10 mouse cellular contexts compared by ENCODE assay signal in genomic region chr10:39543258-39543770, GRCm38 (mm10).
DNase-seq lines count a peak whose midpoint lies in the region; ATAC-seq lines count a peak whose summit lies in the region.
"Had no signal": no experiment of that assay in that cellular context is flagged by ENCODE, and none has a peak within 500 bp of the region (broad histone marks: within the 10 kb centered on the region; RNA-seq: fewer than 3 reads in every experiment).

No protein-coding gene starts in this region.

- H3K4me3 ChIP-seq in heart, embryonic 16.5 days (ENCODE audit: low read length), result no peak overlapping the region
- H3K4me3 ChIP-seq in heart, embryonic 11.5 days (ENCODE audit: low read depth, low read length), result no peak overlapping the region
- no peak overlapping the region for H3K4me3 ChIP-seq in embryonic facial prominence, embryonic 10.5 days
- no peak overlapping the region for H3K4me3 ChIP-seq in forebrain, embryonic 14.5 days (ENCODE audit: low read depth, low read length)
- H3K4me3 ChIP-seq in midbrain, embryonic 12.5 days, result no peak overlapping the region

- peaks cover 24% of the 10 kb centered on the region for H3K4me1 ChIP-seq in heart, embryonic 16.5 days (ENCODE audit: control insufficient read depth, insufficient read depth, low read length)
- peaks cover 28% of the 10 kb centered on the region for H3K4me1 ChIP-seq in heart, embryonic 11.5 days (ENCODE audit: control insufficient read depth, insufficient read depth, low read length)
- H3K4me1 ChIP-seq in embryonic facial prominence, embryonic 10.5 days, result peaks cover 70% of the 10 kb centered on the region
- H3K4me1 ChIP-seq in forebrain, embryonic 14.5 days (ENCODE audit: control insufficient read depth, insufficient read depth, low read length), result peaks cover 40% of the 10 kb centered on the region
- peaks cover 66% of the 10 kb centered on the region for H3K4me1 ChIP-seq in midbrain, embryonic 12.5 days

- 60% methylated on average over 5 of the region's 5 CpGs for WGBS in heart, embryonic 16.5 days
- 51% methylated on average over 5 of the region's 5 CpGs for WGBS in heart, embryonic 11.5 days (ENCODE audit: insufficient replicate concordance)
- WGBS in embryonic facial prominence, embryonic 10.5 days, result 81% methylated on average over 5 of the region's 5 CpGs
- 71% methylated on average over 5 of the region's 5 CpGs for WGBS in forebrain, embryonic 14.5 days
- 61% methylated on average over 5 of the region's 5 CpGs for WGBS in midbrain, embryonic 12.5 days

- no peaks in the 10 kb centered on the region for H3K27me3 ChIP-seq in heart, embryonic 16.5 days (ENCODE audit: control insufficient read depth, insufficient read depth, low read length)
- no peaks in the 10 kb centered on the region for H3K27me3 ChIP-seq in heart, embryonic 11.5 days (ENCODE audit: control insufficient read depth, insufficient read depth, low read length)
- no peaks in the 10 kb centered on the region for H3K27me3 ChIP-seq in embryonic facial prominence, embryonic 10.5 days (replicated peaks; ENCODE audit: low read depth, poor library complexity, severe bottlenecking)
- H3K27me3 ChIP-seq in forebrain, embryonic 14.5 days (replicated peaks; ENCODE audit: control insufficient read depth, insufficient read depth, low read length), result no peaks in the 10 kb centered on the region
- H3K27me3 ChIP-seq in midbrain, embryonic 12.5 days, result no peaks in the 10 kb centered on the region; the same call in 1 of the 2 replicates
- H3K27me3 ChIP-seq: CH12.LX had no signal

- no peak overlapping the region for H3K4me2 ChIP-seq in heart, embryonic 16.5 days (ENCODE audit: low read depth, low read length)
- no peak overlapping the region for H3K4me2 ChIP-seq in heart, embryonic 11.5 days
- no peak overlapping the region for H3K4me2 ChIP-seq in forebrain, embryonic 14.5 days (ENCODE audit: low read length)
- no peak overlapping the region for H3K4me2 ChIP-seq in midbrain, embryonic 12.5 days (replicated peaks)

- H3K9ac ChIP-seq in heart, embryonic 16.5 days (ENCODE audit: low read length), result no peak overlapping the region
- no peak overlapping the region for H3K9ac ChIP-seq in heart, embryonic 11.5 days (ENCODE audit: low read depth, low read length)
- H3K9ac ChIP-seq in forebrain, embryonic 14.5 days (ENCODE audit: low read length), result no peak overlapping the region
- no peak overlapping the region for H3K9ac ChIP-seq in midbrain, embryonic 12.5 days (replicated peaks)

- H3K9me3 ChIP-seq in heart, embryonic 16.5 days (replicated peaks; ENCODE audit: control insufficient read depth, low read length), result no peaks in the 10 kb centered on the region
- H3K9me3 ChIP-seq in heart, embryonic 11.5 days (replicated peaks; ENCODE audit: control insufficient read depth, low read length), result no peaks in the 10 kb centered on the region
- no peaks in the 10 kb centered on the region for H3K9me3 ChIP-seq in embryonic facial prominence, embryonic 10.5 days
- no peaks in the 10 kb centered on the region for H3K9me3 ChIP-seq in forebrain, embryonic 14.5 days (replicated peaks; ENCODE audit: control insufficient read depth, low read length)
- no peaks in the 10 kb centered on the region for H3K9me3 ChIP-seq in midbrain, embryonic 12.5 days

- peaks cover 3% of the 10 kb centered on the region; the same call in 1 of the 2 replicates for H3K36me3 ChIP-seq in heart, embryonic 16.5 days (ENCODE audit: control insufficient read depth, insufficient read depth)
- no peaks in the 10 kb centered on the region for H3K36me3 ChIP-seq in heart, embryonic 11.5 days (ENCODE audit: control insufficient read depth, insufficient read depth, low read length)
- peaks cover 23% of the 10 kb centered on the region for H3K36me3 ChIP-seq in embryonic facial prominence, embryonic 10.5 days (replicated peaks)
- peaks cover 24% of the 10 kb centered on the region; the same call in 1 of the 2 replicates for H3K36me3 ChIP-seq in forebrain, embryonic 14.5 days (ENCODE audit: control insufficient read depth, insufficient read depth, low read length)
- H3K36me3 ChIP-seq in midbrain, embryonic 12.5 days, result peaks cover 5% of the 10 kb centered on the region; the same call in 1 of the 2 replicates

- H3K27ac ChIP-seq in heart, embryonic 16.5 days (ENCODE audit: low read length), result peak overlapping the region; percentile 9
- no peak overlapping the region for H3K27ac ChIP-seq in heart, embryonic 11.5 days (ENCODE audit: low read depth, low read length)
- H3K27ac ChIP-seq in embryonic facial prominence, embryonic 10.5 days (replicated peaks), result peak overlapping the region; percentile 51; the same call in 1 of the 2 replicates
- peak overlapping the region; percentile 98; the same call in 1 of the 2 replicates for H3K27ac ChIP-seq in forebrain, embryonic 14.5 days (ENCODE audit: low read depth, low read length)
- peak overlapping the region; percentile 98 for H3K27ac ChIP-seq in midbrain, embryonic 12.5 days (replicated peaks)

- no peak for DNase-seq in embryonic facial prominence, embryonic 10.5 days (ENCODE audit: low spot score)
- DNase-seq in forebrain, embryonic 14.5 days (ENCODE audit: low spot score), result no peak
- DNase-seq in spleen, postnatal 14 days (ENCODE audit: low spot score in 2 of 2), result no peak
- DNase-seq: thymus, adult 18-20 months had no signal

- no peak for ATAC-seq in heart, embryonic 16.5 days (replicated peaks; ENCODE audit: extremely low read depth, insufficient read depth, low FRiP score)
- ATAC-seq in heart, embryonic 11.5 days (replicated peaks; ENCODE audit: insufficient number of reproducible peaks, low FRiP score, low TSS enrichment), result no peak
- ATAC-seq in forebrain, embryonic 14.5 days, result no peak
- ATAC-seq in midbrain, embryonic 12.5 days (ENCODE audit: low FRiP score, low read depth), result no peak
- ATAC-seq in erythroid progenitor cell, adult 5-6 weeks (replicated peaks; ENCODE audit: low FRiP score, poor library complexity, severe bottlenecking), result no peak
- ATAC-seq in cerebellum, adult (ENCODE audit: insufficient number of reproducible peaks, low FRiP score, low TSS enrichment), result no peak
